Mouse (Mus musculus) CH12F3 (cell line): Measurements from ENCODE around the gene Gls.

ENCODE experiments used
- in situ Hi-C: fragments of 300-500 bp; cut with MboI; formaldehyde crosslinking; loops from 2 replicates; pipeline ENCODE4 v1.14.3; 2020; ENCODE audit warnings: low sequenced_read_pairs

Gls gene

DNA sequence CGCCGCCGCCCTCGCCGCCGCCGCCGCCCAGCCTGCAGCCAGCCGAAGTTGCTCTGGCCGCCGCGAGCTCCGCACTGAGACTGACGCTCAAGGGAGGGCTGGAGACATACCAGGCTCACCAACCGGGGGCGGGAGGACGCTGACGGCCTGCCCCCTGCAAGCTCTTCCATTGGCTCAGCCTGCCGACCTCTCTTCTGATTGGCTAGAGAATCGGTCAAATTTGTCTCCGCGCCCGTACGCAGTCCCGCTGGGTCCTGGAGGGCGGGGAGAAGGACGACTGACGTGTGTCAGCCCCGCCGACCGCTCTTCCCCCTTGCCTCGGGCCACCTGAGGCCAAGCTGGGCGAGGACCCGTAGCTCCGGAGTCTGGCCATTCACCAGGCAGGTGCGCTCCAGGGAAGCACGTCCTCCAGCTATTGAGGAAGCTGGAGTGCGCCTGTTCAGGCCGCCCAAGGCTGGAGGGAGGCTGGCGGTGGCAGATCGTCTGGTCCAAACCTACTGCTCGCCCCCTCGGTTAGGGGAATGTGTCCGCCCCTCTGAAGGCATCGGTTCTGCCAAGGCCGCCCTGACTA, at the start of gene Gls:
Gene Gls, minus strand, starts transcription at position 90 of the 571 bp plus-strand sequence.
- in situ Hi-C loops = no loop called here

DNA sequence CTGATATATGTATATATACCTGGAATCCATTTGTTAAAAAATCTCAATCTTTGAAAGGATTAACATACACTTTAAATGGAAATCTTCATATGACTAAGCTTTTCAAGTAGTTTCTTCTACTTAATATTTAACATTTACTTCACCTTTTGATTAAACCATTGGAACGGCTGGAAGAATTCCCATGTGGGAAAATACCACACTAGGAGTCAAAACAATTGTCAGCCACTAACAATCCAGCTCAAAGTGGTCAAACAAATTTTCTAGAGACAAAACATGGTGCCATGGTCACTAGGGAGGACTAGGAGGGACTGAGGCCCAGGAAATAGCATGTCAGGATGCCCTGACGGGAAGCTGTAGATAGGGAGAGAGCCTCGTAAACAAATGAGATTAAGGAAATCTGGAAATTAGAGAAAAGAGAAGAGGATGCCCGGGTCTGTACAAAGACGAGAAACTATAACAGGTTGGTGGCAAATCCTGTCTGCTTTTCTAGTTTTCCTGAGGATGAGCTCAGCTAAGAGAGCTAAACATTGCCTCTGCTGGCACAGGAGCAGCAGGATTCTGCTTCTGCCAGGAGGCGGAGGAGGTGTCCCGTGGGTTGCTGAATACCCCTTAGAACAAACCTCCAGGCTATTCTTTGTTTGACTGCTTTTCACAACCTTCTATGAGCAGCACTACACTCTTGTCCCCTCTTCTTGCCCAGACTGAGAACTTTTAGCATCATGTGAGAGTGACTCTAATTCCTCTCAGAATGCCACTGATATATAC, 47.0 kb upstream of the Gls start:
- in situ Hi-C loops = no loop called here

DNA sequence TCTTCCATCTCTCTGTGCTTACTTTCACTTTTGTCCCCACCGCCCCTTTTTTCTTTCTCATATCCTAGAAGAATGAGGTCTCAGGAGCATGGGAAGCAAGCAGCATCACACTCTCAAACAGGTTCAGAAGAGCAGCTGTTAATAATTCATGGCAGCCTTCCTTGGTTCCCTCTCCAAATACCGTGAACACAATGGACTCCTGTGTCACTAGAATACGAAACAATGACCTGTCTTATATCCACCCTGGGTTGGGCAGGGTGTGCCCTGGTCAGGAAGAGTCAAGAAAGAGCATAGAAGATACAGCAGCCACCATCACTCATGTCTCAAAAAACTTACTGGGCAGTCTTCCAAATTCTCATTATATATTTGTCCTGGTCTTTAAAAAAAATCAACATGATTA, 46.3 kb upstream of the Gls start:
- in situ Hi-C loops = no loop called here

DNA sequence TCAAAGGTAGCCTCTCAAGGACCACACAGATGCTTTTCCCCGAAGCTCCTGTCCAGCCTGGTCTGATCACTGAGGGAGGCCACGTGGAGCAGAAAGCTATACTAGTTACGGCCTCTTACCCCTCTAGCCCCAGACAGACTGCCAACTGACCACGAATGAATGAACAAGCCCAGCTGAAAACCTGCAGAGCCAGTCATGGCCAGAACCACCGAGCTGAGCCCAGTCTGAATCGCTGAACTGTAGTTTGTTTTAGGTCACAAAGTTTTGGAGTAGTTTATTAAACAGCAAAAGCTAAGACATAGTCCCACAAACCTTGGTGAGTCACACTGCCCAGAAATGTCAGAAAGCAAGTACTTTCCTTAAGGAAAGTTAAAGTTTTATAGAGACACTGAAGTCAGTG, 45.0 kb upstream of the Gls start:
- in situ Hi-C loops = no loop called here

DNA sequence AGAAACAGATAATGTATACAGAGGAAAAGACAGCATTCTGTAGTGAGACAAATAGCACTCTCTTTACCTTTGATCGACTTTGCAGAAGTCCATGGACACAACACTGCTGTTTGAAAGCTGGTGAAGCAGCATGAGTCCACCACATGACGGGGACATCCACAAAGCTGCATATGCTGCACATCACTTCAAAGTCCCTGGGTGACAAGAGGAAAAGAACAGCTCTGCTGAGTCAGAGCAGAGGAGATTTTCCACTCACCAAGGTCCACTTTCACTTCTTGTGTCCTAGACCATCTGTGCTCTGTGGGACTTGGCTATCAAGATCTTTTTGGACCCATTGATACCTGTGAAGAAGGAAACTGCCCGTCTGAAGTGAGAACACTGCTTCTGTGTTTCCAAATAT, 41.2 kb upstream of the Gls start:
- in situ Hi-C loops = no loop called here

DNA sequence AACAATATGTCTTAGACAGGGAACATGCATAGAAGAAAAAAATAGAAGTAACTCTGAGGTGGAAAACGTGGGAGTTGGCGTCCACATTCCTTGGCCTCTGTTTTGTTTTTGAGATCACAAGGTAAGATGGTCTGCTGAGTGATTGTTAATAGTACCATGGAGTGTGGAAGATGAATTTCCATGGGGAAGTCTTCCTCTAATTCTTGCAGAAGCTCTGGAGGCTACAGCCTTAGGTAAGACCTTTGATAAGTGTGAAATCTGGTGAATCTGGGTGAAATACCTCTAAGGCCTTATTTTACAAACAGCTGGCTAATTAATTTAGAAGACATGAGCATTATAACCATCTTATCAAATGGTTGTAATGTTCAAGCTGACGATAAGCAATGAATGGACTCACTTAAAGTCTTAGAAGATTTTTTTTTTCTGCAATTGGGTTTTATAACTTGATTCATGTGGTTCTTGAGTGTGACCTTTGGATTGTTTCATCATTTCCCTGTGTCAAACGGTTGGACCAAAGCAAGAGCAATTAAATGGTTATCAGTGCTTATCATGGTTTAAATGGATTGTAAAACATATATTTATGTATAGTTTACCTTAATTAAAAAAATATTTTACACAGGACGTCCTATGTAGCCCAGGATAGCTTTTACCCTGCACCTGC, 39.1 kb upstream of the Gls start:
- in situ Hi-C loops = no loop called here

DNA sequence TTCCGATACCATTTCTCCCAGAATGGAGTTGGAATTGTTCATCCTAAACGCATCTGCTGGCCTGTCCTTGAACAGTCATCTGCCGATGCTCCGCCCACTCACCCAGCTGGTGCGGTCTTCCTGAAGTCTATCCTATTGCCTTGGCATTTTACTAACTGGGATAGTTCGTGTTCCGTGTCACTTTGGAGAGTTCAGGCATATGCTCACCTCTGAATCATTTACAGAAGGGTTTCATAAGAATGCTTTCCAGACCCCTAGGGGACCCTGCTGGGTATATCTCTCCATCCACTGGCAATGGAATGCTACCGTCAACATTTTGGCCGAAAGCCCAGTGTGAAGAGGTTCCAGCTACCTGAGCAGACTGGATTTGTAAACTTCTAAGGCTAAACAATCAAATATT, 37.3 kb upstream of the Gls start:
- in situ Hi-C loops = no loop called here

DNA sequence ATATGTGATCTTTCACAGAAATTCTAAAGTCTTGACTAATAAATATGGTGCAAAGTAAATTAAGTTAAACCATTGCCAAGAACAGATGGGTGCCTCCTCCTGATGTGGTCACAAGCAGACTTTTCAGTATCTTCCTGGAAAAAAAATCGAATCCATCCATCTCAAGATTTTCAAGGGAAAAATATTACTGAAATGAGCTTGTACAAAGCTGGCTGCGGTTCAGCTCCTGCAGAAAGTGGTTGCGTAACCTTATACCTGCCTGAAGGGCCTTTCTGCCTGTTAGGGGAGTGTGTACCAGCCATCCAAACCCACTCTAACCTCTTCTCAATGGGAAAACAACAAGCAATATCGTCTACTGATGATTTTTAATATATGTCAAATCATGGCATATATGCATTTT, 36.6 kb upstream of the Gls start:
- in situ Hi-C loops = no loop called here

DNA sequence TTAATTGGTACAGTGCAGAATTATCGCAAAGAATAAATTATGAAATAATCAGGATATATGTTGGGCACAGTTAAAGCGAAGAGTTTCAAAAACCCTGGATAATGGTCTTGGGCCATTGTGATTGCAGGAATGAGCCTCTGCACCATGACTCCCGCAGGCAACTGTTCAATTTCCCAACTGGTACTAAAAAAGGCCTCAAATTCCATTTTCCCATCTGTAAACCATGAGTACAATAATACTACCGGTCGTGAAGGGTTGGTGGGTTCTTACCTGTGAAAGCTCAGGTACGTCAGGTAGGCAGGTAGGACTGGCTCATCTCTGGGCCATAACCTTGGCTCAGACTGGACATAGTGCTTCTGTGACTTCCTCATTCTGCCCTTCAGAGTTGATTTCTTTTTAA, 35.0 kb upstream of the Gls start:
- in situ Hi-C loops = no loop called here

DNA sequence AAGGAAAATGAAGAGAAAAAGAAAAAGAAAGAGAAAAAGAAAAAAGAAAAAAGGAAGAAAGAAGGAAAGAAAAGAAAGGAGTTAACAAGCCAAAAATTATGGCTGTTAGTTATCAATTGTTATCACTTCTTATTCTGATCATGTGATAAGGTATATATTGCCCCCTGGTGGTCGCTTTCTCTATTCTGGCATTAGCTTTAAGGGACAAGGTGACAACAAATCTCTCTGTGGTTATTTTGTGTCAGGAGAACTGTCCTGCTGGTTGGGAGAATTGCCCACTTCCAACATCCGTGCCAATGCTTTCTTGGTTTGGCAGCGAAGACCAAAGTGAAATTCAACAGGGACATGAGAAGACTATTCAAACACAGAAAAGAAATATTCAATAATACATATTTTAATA, 34.6 kb upstream of the Gls start:
- in situ Hi-C loops = no loop called here

DNA sequence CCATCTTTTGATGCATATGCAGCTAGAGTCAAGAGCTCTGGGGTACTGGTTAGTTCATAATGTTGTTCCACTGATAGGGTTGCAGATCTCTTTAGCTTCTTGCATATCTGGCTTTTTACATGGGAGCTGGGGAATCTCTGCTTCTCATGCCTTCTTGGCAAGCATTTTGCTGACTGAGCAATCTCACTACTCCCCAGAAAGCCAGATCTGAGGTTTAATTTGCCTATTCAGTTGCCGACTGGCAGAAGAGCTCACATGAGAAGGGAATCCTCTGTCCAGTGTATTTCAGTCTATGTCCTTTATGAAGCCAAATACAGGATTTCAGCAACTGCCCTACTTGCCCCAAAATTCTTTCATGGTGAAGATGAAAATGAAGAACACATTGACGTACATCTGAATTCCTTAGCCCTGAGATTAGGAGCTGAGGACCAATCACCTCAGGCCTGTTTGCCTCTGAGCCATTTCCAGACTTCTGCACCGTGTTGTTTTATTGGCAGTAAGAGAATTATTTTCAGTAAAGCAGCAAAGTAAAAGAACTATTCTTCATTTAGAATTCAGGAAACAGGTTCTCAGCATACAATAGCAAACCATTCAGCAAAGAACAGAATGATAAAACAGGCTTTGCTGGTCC, 33.0 kb upstream of the Gls start:
- in situ Hi-C loops = no loop called here

DNA sequence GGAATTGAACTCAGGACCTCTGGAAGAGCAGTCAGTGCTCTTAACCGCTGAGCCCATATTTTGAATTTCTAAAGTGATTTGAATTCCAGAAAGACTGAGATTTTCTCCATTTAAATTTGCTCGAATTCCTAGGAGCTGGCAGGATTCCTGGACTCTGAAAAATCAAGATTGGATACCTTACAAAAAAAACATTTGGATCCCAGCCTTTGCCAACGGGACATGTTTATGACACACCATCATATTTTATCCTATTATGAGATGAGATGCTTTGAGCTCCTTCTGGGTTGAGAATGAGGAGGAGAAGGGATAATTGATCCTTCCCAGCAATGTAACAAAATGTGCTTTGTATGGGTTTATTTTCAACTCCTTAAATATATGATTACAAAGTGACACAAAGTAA, 31.3 kb upstream of the Gls start:
- in situ Hi-C loops = no loop called here

DNA sequence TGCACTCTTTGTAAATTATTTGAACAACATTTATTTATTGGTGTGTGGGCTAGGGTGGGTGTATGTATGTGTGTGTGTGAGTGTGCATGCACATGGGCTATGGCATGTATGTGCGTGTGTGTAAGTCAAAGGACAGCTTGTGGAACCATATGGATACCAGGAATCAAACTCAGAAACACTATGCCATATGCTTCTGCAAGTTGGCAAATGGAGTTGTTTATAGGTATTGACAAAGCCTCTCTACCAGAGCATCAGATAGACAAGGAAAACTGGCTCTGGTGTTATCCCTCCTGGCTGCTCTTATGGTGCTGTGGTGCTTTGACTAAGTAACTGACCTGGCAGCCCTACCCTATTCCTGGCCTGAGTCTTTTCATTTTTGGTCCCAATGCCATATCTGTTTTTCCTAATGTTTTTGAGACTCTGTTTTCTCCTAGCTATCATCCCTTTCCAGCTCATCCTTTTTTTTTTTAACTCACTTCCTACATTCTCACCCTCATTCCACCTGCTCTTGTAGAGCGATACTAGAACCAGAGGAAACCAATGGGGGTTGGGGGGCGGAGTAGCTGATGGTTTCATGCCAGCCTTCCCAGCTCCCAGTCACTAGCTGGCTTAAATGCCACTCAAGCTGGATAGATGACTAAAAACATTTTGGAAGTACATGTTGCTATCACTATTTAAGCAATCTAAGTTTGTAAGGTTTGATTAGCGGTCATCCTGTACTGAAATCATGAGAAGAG, 27.5 kb upstream of the Gls start:
- in situ Hi-C loops = no loop called here

DNA sequence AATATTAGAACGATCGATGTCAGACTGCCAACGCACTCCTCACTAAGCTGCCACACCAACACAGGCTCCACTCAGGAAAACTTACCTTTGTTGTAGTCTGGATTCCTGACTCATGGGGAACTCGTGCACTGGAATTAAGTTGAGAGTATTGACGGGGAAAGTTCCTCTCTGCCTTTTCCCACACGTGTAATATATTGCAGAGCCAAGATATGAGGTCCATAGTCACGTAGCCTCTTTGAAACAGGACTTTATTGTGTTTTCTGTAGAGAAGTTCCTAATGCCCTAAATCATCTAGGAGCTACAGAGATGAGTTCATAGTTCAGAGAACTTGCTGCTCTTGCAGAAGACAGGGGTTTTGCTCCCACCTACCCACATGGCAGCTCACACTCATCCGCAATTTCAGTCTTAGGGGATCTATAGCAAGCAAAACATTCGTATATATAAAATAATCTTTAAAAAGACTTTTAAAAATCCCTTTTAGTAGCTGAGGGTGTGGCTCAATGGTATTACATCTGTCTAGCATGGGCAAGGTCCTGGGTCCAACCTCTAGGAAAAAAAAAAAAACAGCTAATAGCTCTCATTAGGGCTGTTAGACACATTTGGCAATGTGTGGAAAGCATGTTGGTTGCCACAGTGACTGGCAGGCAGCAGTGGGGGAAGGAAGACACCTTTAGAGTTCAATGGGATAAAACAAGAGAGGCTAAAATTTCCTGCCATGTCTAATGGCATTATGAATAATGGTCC, 25.1 kb upstream of the Gls start:
- in situ Hi-C loops = no loop called here

DNA sequence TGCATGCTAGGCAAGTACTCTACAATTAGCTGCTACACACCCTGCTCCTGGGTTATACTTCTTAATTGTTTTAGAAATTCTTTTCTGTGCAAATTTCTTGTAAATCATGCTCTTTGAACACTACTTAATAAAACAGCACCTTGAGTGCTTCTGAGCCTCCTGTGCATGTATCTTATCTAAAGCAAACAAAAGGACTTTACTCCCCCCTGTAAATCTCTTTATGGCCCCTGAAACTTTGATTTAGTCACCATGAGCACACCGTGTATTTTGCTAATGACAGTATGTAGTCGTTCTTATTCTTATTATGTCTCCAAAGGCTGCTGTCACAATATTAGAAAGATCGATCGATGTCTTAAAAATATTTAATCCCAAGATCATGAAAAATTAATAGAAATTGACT, 23.9 kb upstream of the Gls start:
- in situ Hi-C loops = no loop called here

DNA sequence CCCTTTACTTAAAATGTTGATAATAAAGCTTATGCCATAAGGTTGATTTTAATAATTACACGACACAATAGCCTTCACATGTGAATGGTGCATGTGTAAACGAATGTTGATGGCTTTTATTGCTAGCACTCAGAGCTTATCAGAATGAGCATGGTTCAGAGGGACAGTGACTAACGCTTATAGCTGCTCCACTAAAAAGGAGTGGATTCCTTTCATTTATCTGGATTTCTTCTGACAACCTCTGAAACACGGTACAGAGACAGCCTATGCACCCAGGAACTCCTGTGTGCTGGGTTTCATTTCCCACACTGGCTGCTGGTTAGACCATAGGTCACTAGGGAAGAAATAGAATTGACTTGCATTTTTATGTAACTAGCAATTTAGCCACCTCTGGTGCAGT, 23.2 kb upstream of the Gls start:
- in situ Hi-C loops = no loop called here

DNA sequence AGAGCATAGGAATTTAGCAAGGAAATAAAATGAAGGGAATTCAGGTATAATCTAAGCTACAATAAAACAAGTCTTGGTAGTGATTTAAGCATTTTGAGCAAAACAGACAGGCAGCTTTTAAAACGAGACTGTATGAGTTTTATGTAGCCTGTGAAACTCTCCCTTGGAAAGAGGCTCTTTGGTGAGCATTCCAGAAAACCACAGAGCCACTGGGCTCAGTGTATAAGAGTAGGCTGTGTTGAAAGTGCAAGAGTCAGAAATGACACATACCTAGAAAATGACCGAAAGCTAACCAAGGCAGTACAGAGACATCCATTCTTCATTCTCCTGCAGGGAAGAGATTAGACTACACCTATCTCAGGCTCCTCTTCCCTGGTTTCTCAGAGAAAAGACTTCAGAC, 21.4 kb upstream of the Gls start:
- in situ Hi-C loops = no loop called here

DNA sequence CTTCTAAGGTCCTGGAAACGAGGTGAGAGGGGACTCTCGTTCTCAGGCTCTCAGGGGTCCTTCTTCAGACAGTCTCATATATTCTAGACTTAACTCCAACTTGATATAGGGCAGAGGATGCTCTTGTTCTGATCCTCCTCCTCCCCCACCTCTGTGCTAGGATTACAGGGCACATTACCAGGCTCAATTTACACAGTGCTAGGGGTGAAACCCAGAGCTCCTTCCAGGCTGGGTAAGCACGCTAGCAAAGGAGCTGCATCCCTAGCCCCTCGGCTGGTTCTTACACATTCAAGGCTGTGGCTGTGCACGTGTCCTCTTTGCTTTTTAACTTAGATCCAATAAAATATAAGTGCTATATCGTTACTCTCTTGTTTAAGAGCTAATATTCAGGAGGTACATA, 20.4 kb upstream of the Gls start:
- in situ Hi-C loops = no loop called here

DNA sequence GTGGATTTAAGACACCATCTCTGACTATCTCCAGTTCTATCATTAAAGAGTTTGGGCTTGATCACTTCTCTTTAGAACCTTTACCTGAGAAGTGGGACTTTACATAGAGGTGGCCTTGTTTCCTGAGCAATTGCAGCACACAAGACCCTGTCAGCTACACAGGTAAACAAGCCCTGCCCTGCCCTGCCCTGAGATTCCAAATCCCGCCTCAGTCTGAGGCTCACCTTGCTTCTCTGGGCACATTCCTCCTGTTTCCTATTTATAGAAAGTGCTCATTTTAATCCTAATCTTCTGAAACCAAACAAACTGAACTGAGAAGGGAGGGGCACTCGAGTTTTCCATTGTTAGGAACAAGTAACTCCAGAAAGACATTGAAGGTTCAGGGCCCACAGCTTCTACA, 19.4 kb upstream of the Gls start:
- in situ Hi-C loops = no loop called here

DNA sequence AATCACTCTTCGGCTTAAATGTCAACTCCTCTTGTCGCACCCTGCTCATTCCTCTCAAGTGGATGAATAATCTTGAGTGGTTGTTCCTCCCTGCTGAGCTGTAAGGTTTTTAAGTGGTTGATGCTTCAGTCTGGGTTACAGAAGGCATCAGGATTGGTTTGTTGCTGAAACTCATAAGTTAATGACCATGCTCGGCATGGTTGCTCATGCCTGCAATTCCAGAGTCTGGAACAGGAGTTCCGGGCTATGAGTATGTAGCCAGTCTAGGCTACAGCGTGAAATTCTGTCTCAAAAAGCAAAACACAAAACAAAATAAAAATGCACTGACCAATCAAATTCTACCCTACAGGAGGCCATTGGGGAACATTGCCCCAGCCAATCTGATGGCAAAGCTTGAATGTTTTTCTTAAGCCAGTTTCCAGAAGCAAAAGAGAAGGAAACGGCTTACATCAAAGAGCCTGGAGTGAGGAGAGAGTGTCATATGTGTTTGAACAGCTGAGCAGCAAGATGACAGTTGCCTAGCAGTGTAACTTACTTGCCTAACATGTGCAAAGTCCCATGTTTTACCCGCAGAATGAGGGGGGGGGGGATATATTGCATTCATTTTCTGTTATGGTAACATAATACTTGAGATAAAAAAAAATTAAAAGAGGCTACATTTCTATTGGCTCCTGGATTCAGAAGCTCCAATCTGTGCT, 18.2 kb upstream of the Gls start:
- in situ Hi-C loops = no loop called here
